Mouse (Mus musculus): ENCODE measurements around the gene Gm8871.
"Not testable (repeated sequence)": the region's sequence is repeated elsewhere in the genome, so short reads cannot be mapped to it uniquely, and the experiment has no call there.

Gene Gm8871

DNA sequence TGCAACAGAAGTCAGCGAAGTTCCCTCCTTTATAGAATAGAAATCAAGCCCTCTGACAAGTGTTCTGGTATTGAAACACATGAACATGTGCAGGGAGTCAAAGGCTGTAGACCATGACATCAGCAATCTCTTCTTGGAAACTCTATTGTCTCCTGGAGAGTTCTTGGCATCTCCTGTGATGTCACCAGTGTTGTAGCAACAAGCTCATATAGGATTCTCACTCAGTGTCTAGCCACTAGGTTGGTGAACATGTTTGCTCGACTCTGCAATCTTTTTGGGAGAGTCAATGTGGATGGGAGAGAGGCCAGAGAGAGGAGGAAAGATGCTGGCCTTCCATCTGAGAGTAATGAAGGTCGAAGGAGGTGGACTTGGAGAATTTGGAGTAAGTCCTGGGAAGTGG lies at the start of gene Gm8871, which contains the start of gene Gm8857:
TSS of gene Gm8871 (plus strand) at position 301 of the 400 bp plus-strand sequence.
TSS of gene Gm8857 (plus strand) at position 303 of the 400 bp plus-strand sequence.
- in situ Hi-C loops (cut with MboI, MseI) = loop anchor here (5.0 to 10.0 kb wide), 2 partner anchors 555 to 967 kb away; partner anchors contain the start of genes 4933402N22Rik and Gm8906

DNA sequence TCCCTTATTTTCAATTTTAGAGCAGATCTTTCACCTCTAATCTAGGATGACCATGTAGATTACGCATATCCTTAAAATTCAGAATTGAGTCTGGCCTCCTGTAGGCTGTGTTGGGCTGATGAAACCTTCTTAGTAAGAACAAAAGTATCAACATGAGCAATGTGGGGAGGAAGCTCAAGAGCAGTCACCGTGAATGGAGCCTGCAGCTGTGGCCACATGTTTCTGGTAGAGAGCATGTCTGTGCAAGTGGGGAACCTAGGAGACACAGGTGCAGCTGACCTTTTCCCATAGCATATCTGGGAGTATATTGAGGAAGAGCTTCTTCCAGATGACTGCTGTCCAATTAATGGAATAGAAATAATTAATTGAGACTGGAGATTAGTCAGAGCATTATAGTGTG lies 5.9 kb downstream of the Gm8871 start:
- in situ Hi-C loops (cut with MboI, MseI) = not testable (repeated sequence)

DNA sequence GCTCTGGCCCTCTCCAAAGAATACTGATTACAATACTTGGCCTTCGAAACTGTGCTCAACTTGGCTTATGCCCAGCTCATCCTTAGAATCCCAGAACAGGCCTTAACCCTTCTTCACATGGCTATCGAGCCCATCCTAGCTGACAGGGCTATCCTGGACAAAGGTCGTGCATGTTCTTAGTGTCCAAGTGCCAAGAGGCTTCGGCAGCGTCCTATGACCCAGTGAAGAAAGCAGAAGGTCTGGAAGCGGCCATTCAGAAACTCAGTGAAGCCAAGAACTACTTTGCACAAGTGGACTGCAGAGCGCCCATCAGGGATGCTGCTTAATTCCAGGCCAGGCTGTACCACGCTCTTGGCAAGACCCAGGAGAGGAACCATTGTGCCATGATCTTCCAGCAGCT lies 10.5 kb downstream of the Gm8871 start:
- in situ Hi-C loops (cut with MboI, MseI) = not testable (repeated sequence)

Measured in T-helper 1 cell (primary cell).